Comparison of ENCODE assay signal across 20 mouse cellular contexts in genomic region chr3:130521834-130522476, GRCm38 (mm10).
DNase-seq lines count a peak whose midpoint lies in the region; ATAC-seq and TF ChIP-seq lines count a peak whose summit lies in the region.
"Had no signal": no experiment of that assay in that cellular context is flagged by ENCODE, and none has a peak within 500 bp of the region (broad histone marks: within the 10 kb centered on the region; RNA-seq: fewer than 3 reads in every experiment).

No protein-coding gene starts in this region.

- H3K4me1 ChIP-seq in stomach, embryonic 16.5 days (ENCODE audit: control insufficient read depth, insufficient read depth, low read length): no peaks in the 10 kb centered on the region
- no peaks in the 10 kb centered on the region for H3K4me1 ChIP-seq in stomach, postnatal 0 days (replicated peaks; ENCODE audit: control insufficient read depth, insufficient read depth)
- peaks cover 5% of the 10 kb centered on the region; the same call in 1 of the 2 replicates for H3K4me1 ChIP-seq in intestine, postnatal 0 days (replicated peaks; ENCODE audit: control insufficient read depth, insufficient read depth, low read length)
- H3K4me1 ChIP-seq: embryonic facial prominence, embryonic 15.5 days; heart, embryonic 13.5 days had no signal

- no peak overlapping the region for H3K4me2 ChIP-seq in stomach, embryonic 16.5 days (ENCODE audit: low read depth, low read length)
- no peak overlapping the region for H3K4me2 ChIP-seq in stomach, postnatal 0 days (replicated peaks; ENCODE audit: low read depth)
- H3K4me2 ChIP-seq in intestine, postnatal 0 days (replicated peaks; ENCODE audit: low read depth): peak overlapping the region; percentile 9
- H3K4me2 ChIP-seq: embryonic facial prominence, embryonic 15.5 days; forebrain, embryonic 13.5 days; heart, embryonic 13.5 days; hindbrain, embryonic 12.5 days had no signal

- no peak for TF ChIP-seq EP300 in stomach, postnatal 0 days (optimal IDR thresholded peaks at IDR 0.05)

- no peaks in the 10 kb centered on the region for H3K9me3 ChIP-seq in stomach, embryonic 16.5 days (replicated peaks; ENCODE audit: control insufficient read depth, low read length)
- no peaks in the 10 kb centered on the region for H3K9me3 ChIP-seq in stomach, postnatal 0 days (ENCODE audit: control insufficient read depth, low read length)
- H3K9me3 ChIP-seq in intestine, postnatal 0 days (ENCODE audit: control insufficient read depth): no peaks in the 10 kb centered on the region
- H3K9me3 ChIP-seq: embryonic facial prominence, embryonic 15.5 days; forebrain, embryonic 13.5 days; heart, embryonic 13.5 days; hindbrain, embryonic 12.5 days had no signal

- peak; percentile 21; the same call in 1 of the 2 replicates for ATAC-seq in stomach, embryonic 16.5 days (ENCODE audit: insufficient read depth, low FRiP score)
- no peak; the same call in 1 of the 2 replicates for ATAC-seq in stomach, postnatal 0 days (ENCODE audit: low FRiP score, low TSS enrichment)
- peak; percentile 99 for ATAC-seq in intestine, postnatal 0 days
- no peak for ATAC-seq in erythroid progenitor cell, adult 5-6 weeks (replicated peaks; ENCODE audit: low FRiP score, poor library complexity, severe bottlenecking)
- ATAC-seq: forebrain, postnatal 0 days; hindbrain, postnatal 0 days had no signal

- no peak for TF ChIP-seq CTCF in stomach, postnatal 0 days (IDR thresholded peaks at IDR 0.05; ENCODE audit: low read depth)
- TF ChIP-seq CTCF in intestine, postnatal 0 days (IDR thresholded peaks at IDR 0.05; ENCODE audit: low read depth): no peak

- 79% methylated on average over 9 of the region's 9 CpGs for WGBS in stomach, embryonic 16.5 days
- 84% methylated on average over 9 of the region's 9 CpGs for WGBS in stomach, postnatal 0 days
- WGBS in intestine, postnatal 0 days: 52% methylated on average over 9 of the region's 9 CpGs

- H3K27me3 ChIP-seq in stomach, embryonic 16.5 days (ENCODE audit: control insufficient read depth, insufficient read depth, low read length): no peaks in the 10 kb centered on the region
- no peaks in the 10 kb centered on the region for H3K27me3 ChIP-seq in stomach, postnatal 0 days (ENCODE audit: control insufficient read depth, insufficient read depth, low read length)
- H3K27me3 ChIP-seq in intestine, postnatal 0 days (replicated peaks; ENCODE audit: control insufficient read depth, insufficient read depth, low read length): no peaks in the 10 kb centered on the region
- H3K27me3 ChIP-seq: embryonic facial prominence, embryonic 15.5 days; forebrain, embryonic 13.5 days; heart, embryonic 13.5 days; hindbrain, embryonic 12.5 days had no signal

- no peak overlapping the region for H3K4me3 ChIP-seq in stomach, embryonic 16.5 days (replicated peaks; ENCODE audit: low read length)
- H3K4me3 ChIP-seq in stomach, postnatal 0 days (ENCODE audit: low read depth, low read length): no peak overlapping the region
- H3K4me3 ChIP-seq in intestine, postnatal 0 days (ENCODE audit: low read depth, low read length): no peak overlapping the region
- H3K4me3 ChIP-seq: embryonic facial prominence, embryonic 15.5 days; erythroblast, embryonic 14.5 days; forebrain, embryonic 13.5 days; heart, embryonic 13.5 days; hindbrain, embryonic 12.5 days had no signal

- intact Hi-C loops in left cerebral cortex, postnatal 25 days (cut with DNase I): no loop called here

- H3K27ac ChIP-seq in stomach, embryonic 16.5 days (ENCODE audit: low read length): no peak overlapping the region
- no peak overlapping the region for H3K27ac ChIP-seq in stomach, postnatal 0 days (replicated peaks)
- no peak overlapping the region for H3K27ac ChIP-seq in intestine, postnatal 0 days (ENCODE audit: low read depth, low read length)
- H3K27ac ChIP-seq: embryonic facial prominence, embryonic 15.5 days; forebrain, embryonic 13.5 days; heart, embryonic 13.5 days; hindbrain, embryonic 12.5 days; hindbrain, postnatal 0 days had no signal

- no peaks in the 10 kb centered on the region for H3K36me3 ChIP-seq in stomach, embryonic 16.5 days (ENCODE audit: control insufficient read depth, insufficient read depth, low read length)
- no peaks in the 10 kb centered on the region for H3K36me3 ChIP-seq in stomach, postnatal 0 days (ENCODE audit: control insufficient read depth, insufficient read depth, low read length)
- H3K36me3 ChIP-seq in intestine, postnatal 0 days (ENCODE audit: control insufficient read depth, insufficient read depth): no peaks in the 10 kb centered on the region
- H3K36me3 ChIP-seq: embryonic facial prominence, embryonic 15.5 days; heart, embryonic 13.5 days; hindbrain, embryonic 12.5 days had no signal

- no peak overlapping the region for H3K9ac ChIP-seq in stomach, embryonic 16.5 days (ENCODE audit: low read length)
- H3K9ac ChIP-seq in stomach, postnatal 0 days (ENCODE audit: low read length): no peak overlapping the region
- H3K9ac ChIP-seq in intestine, postnatal 0 days (ENCODE audit: low read depth, low read length): no peak overlapping the region
- H3K9ac ChIP-seq: embryonic facial prominence, embryonic 15.5 days; forebrain, embryonic 13.5 days; forebrain, postnatal 0 days; heart, embryonic 13.5 days; hindbrain, embryonic 12.5 days had no signal

- peak; percentile 4 for DNase-seq in kidney, adult 18-20 months
- DNase-seq in kidney, postnatal 14 days: no peak
- no peak for DNase-seq in stomach, postnatal 0 days (ENCODE audit: low spot score)
- DNase-seq in left cerebral cortex, postnatal 25 days (ENCODE audit: low spot score in 2 of 2): no peak
- DNase-seq: cerebellum, adult 11 months; cerebellum, adult 8-10 months; cerebellum, postnatal 14 days; embryo, embryonic 11 days; forebrain, postnatal 0 days; gastrocnemius, postnatal 14 days; heart, postnatal 36 days had no signal

Comparison
In these comparisons a context has a peak if more than half of its experiments do, and no peak if none do; other contexts are left out.
1. ATAC-seq: peak in stomach, embryonic 16.5 days (single experiment) and intestine, postnatal 0 days (single experiment); none in stomach, postnatal 0 days (single experiment) and erythroid progenitor cell, adult 5-6 weeks (single experiment).